Mouse (Mus musculus): ENCODE measurements around the gene Tstd1. TPM values are rescaled to one million over a fixed set of nuclear protein-coding genes. Genes with fewer than 3 reads are reported as not detected.

The Tstd1 gene
- polyA plus RNA-seq, 2 experiments, result 2.8 to 4.7 TPM

DNA sequence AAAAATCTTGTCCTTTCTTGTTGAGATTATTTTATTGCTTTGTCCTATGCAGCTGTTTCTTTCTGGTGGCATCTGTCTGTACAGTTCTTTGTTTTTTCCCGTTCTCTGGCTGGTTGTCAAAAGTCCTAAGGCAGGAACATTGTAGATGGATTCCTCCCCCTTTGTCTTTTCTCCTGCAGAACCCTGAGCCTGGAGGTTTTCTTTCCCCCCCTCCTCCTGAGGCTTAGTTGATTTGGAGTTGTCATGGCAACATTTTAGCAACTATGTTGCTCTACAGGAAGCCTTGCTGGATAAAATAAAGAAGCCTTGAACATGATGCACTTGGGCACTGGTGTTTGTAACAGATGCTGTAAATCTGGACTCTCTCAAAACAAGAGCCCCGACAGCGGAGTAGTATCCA is 6.2 kb upstream of the Tstd1 start:
- peak overlapping the region; percentile 60 for H3K4me2 ChIP-seq (replicated peaks; ENCODE audit: low read depth, low read length, severe bottlenecking)
- H3K27ac ChIP-seq (replicated peaks; ENCODE audit: low read depth, low read length), result peak overlapping the region; percentile 87; the same call in 1 of the 2 replicates

DNA sequence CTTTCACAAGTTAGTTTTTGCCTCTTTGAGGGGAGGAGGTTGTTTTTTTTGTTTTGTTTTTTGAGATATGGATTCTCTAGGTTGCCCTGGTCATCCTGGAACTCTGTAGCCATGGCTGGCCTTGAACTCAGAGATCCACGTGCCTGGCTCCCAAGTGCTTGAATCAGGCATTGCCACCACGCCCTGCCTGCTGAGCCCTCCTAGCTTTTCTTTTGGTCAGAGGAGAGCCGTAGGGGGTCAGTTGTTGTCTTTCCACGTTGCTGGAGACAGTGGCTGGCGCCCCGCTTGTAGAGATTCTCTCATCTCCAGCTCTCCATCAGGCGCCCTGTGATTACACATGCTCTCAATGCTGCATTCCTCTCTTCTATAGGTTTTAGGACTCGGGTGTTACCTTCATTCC is 5.1 kb upstream of the Tstd1 start:
- no peak for TF ChIP-seq POLR2A (IDR thresholded peaks at IDR 0.05; ENCODE audit: borderline replicate concordance, extremely low read depth, insufficient read depth, insufficient read length)
- Histone ChIP-seq H3K36me3 (ENCODE audit: control insufficient read depth, insufficient read depth, low read length) (peaks cover 36% of the 10 kb centered on the region), H3K4me3 (replicated peaks; ENCODE audit: low read length) (no peak overlapping the region), H3K4me1 (ENCODE audit: control insufficient read depth, insufficient read depth, low read length) (peaks cover 8% of the 10 kb centered on the region), H3K9ac (ENCODE audit: low read depth, low read length, severe bottlenecking) (no peak overlapping the region), H3K27ac (replicated peaks; ENCODE audit: low read depth, low read length) (no peak overlapping the region), H3K9me3 (ENCODE audit: control insufficient read depth, low read length) (no peaks in the 10 kb centered on the region), H3K4me2 (replicated peaks; ENCODE audit: low read depth, low read length, severe bottlenecking) (no peak overlapping the region), H3K27me3 (ENCODE audit: control insufficient read depth, insufficient read depth, low read length) (no peaks in the 10 kb centered on the region)
- WGBS, result 82% methylated on average over 8 of the region's 8 CpGs
- ATAC-seq (ENCODE audit: low FRiP score, low read depth) (no peak), DNase-seq (ENCODE audit: low spot score) (no peak)

More for the DNA sequence above, 6.2 kb upstream of the Tstd1 start:
- Histone ChIP-seq H3K27me3 (ENCODE audit: control insufficient read depth, insufficient read depth, low read length) (no peaks in the 10 kb centered on the region), H3K4me1 (ENCODE audit: control insufficient read depth, insufficient read depth, low read length) (peaks cover 8% of the 10 kb centered on the region), H3K9ac (ENCODE audit: low read depth, low read length, severe bottlenecking) (peak overlapping the region; percentile 95), H3K9me3 (ENCODE audit: control insufficient read depth, low read length) (no peaks in the 10 kb centered on the region), H3K4me3 (replicated peaks; ENCODE audit: low read length) (peak overlapping the region; percentile 76), H3K36me3 (ENCODE audit: control insufficient read depth, insufficient read depth, low read length) (peaks cover 25% of the 10 kb centered on the region)
- ATAC-seq (ENCODE audit: low FRiP score, low read depth) (no peak), DNase-seq (ENCODE audit: low spot score) (peak; percentile 50)
- no peak for TF ChIP-seq POLR2A (IDR thresholded peaks at IDR 0.05; ENCODE audit: borderline replicate concordance, extremely low read depth, insufficient read depth, insufficient read length)
- 38% methylated on average over 3 of the region's 3 CpGs for WGBS

- Histone ChIP-seq H3K4me3 (replicated peaks; ENCODE audit: low read length) (no peak overlapping the region), H3K36me3 (ENCODE audit: control insufficient read depth, insufficient read depth, low read length) (peaks cover 51% of the 10 kb centered on the region), H3K9ac (ENCODE audit: low read depth, low read length, severe bottlenecking) (no peak overlapping the region), H3K27me3 (ENCODE audit: control insufficient read depth, insufficient read depth, low read length) (no peaks in the 10 kb centered on the region), H3K9me3 (ENCODE audit: control insufficient read depth, low read length) (no peaks in the 10 kb centered on the region), H3K27ac (replicated peaks; ENCODE audit: low read depth, low read length) (no peak overlapping the region), H3K4me2 (replicated peaks; ENCODE audit: low read depth, low read length, severe bottlenecking) (no peak overlapping the region), H3K4me1 (ENCODE audit: control insufficient read depth, insufficient read depth, low read length) (no peaks in the 10 kb centered on the region)
- no peak for ATAC-seq (ENCODE audit: low FRiP score, low read depth)
- no peak for DNase-seq (ENCODE audit: low spot score)
- no peak for TF ChIP-seq POLR2A (IDR thresholded peaks at IDR 0.05; ENCODE audit: borderline replicate concordance, extremely low read depth, insufficient read depth, insufficient read length)
- WGBS, result 67% methylated on average over 12 of the region's 12 CpGs
Observed at GRCm38 (mm10) chr1:171419291-171419882, 715 bp downstream of the Tstd1 start.

DNA sequence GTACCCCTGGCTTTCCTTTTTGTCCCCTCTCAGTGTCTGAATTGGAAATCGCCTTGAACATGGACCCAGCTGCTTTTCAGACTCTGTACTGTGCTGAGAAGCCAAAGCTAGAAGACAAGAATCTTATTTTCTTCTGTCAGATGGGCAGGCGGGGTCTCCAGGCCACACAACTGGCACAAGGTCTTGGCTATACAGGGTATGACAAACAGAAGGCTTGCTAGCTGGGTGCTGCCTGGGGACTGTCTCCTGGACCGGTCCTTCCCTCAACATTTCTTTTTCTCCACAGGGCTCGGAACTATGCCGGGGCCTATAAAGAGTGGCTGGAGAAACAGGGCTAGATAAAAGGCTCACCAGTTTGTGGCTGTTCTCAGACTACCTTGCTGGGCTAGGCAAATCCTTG is 1.2 kb downstream of the Tstd1 start:
- peaks cover 51% of the 10 kb centered on the region for H3K36me3 ChIP-seq (ENCODE audit: control insufficient read depth, insufficient read depth, low read length)
- H3K27ac ChIP-seq (replicated peaks; ENCODE audit: low read depth, low read length), result no peak overlapping the region
- no peak overlapping the region for H3K4me2 ChIP-seq (replicated peaks; ENCODE audit: low read depth, low read length, severe bottlenecking)
- TF ChIP-seq POLR2A (IDR thresholded peaks at IDR 0.05; ENCODE audit: borderline replicate concordance, extremely low read depth, insufficient read depth, insufficient read length), result no peak
- ATAC-seq (ENCODE audit: low FRiP score, low read depth) (no peak), DNase-seq (ENCODE audit: low spot score) (no peak)
- 82% methylated on average over 5 of the region's 5 CpGs for WGBS
- H3K9ac ChIP-seq (ENCODE audit: low read depth, low read length, severe bottlenecking), result no peak overlapping the region
- no peaks in the 10 kb centered on the region for H3K9me3 ChIP-seq (ENCODE audit: control insufficient read depth, low read length)
- H3K27me3 ChIP-seq (ENCODE audit: control insufficient read depth, insufficient read depth, low read length), result no peaks in the 10 kb centered on the region
- H3K4me1 ChIP-seq (ENCODE audit: control insufficient read depth, insufficient read depth, low read length), result no peaks in the 10 kb centered on the region
- no peak overlapping the region for H3K4me3 ChIP-seq (replicated peaks; ENCODE audit: low read length)

- ATAC-seq (ENCODE audit: low FRiP score, low read depth) (no peak), DNase-seq (ENCODE audit: low spot score) (no peak)
- no peak for TF ChIP-seq POLR2A (IDR thresholded peaks at IDR 0.05; ENCODE audit: borderline replicate concordance, extremely low read depth, insufficient read depth, insufficient read length)
- Histone ChIP-seq H3K27me3 (ENCODE audit: control insufficient read depth, insufficient read depth, low read length) (no peaks in the 10 kb centered on the region), H3K4me2 (replicated peaks; ENCODE audit: low read depth, low read length, severe bottlenecking) (no peak overlapping the region), H3K27ac (replicated peaks; ENCODE audit: low read depth, low read length) (no peak overlapping the region), H3K9me3 (ENCODE audit: control insufficient read depth, low read length) (no peaks in the 10 kb centered on the region), H3K4me1 (ENCODE audit: control insufficient read depth, insufficient read depth, low read length) (no peaks in the 10 kb centered on the region), H3K36me3 (ENCODE audit: control insufficient read depth, insufficient read depth, low read length) (peaks cover 26% of the 10 kb centered on the region), H3K4me3 (replicated peaks; ENCODE audit: low read length) (no peak overlapping the region), H3K9ac (ENCODE audit: low read depth, low read length, severe bottlenecking) (no peak overlapping the region)
- WGBS, result 90% methylated on average over 8 of the region's 8 CpGs
Observed at GRCm38 (mm10) chr1:171422504-171423095, 3.9 kb downstream of the Tstd1 start.
